Mouse (Mus musculus) E14TG2a.4 (cell line): ENCODE results near the gene Fam25c.
"Not testable (repeated sequence)": the region's sequence is repeated elsewhere in the genome, so short reads cannot be mapped to it uniquely, and the experiment has no call there.

ENCODE experiments used
- H3K27me3 ChIP-seq: 2 replicates; pipeline ENCODE4 v1.6.1; 2014; ENCODE audit warnings: low read length, control low read depth; ENCODE audit not compliant: insufficient read depth
- H3K36me3 ChIP-seq: 2 replicates; pipeline ENCODE4 v1.6.1; 2014; ENCODE audit warnings: low read length, control low read depth; ENCODE audit not compliant: insufficient read depth
- H3K4me1 ChIP-seq: replicated peaks from 2 replicates; pipeline ENCODE4 v1.6.1; 2014; ENCODE audit warnings: low read depth, low read length, control low read depth
- H3K4me3 ChIP-seq: replicated peaks from 2 replicates; pipeline ENCODE4 v1.5.1; 2014; ENCODE audit warnings: mild to moderate bottlenecking, low read length
- H3K9me3 ChIP-seq: 2 replicates; pipeline ENCODE4 v1.6.1; 2014; ENCODE audit warnings: low read length, control low read depth
- CTCF ChIP-seq: conservative IDR thresholded peaks from 2 replicates; pipeline ENCODE4 v1.5.1; 2014; ENCODE audit warnings: low read length
- NANOG ChIP-seq: IDR thresholded peaks from 2 replicates; pipeline ENCODE4 v1.6.1; 2014; ENCODE audit warnings: borderline replicate concordance, low read length, mixed read lengths
- POU5F1 ChIP-seq: IDR thresholded peaks from 2 replicates; pipeline ENCODE4 v1.6.1; 2014; ENCODE audit warnings: low read length, borderline replicate concordance

Fam25c gene

DNA sequence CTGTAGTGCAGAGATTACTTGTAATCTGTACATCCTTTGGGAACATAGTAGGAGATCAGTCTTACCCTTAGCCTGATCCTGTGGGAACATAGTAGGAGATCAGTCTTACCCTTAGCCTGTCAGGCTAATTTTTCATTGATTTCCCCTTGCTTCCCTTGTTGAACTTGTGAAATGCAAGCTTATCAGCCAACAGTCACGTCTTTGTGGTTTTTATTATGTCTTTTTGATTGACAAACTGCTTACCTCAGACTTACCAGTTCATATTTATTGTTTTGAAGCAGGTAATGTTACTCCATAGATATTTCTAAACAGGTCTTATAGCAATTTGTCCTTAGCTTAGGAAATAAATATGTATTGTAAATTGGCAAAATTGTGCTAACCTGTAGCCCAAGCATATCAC is 27.6 kb downstream of the Fam25c start:
- H3K9me3 ChIP-seq, result no peaks in the 10 kb centered on the region
- peaks cover 18% of the 10 kb centered on the region for H3K4me1 ChIP-seq
- no peaks in the 10 kb centered on the region for H3K27me3 ChIP-seq
- TF ChIP-seq POU5F1, result no peak
- TF ChIP-seq NANOG, result no peak
- H3K36me3 ChIP-seq, result peaks cover 94% of the 10 kb centered on the region
- H3K4me3 ChIP-seq, result no peak overlapping the region

GRCm38 (mm10) chr14:34326606-34327005 is 28.6 kb downstream of the Fam25c start:
- no peak overlapping the region for H3K4me3 ChIP-seq
- TF ChIP-seq CTCF (no peak), POU5F1 (no peak), NANOG (no peak)
- peaks cover 20% of the 10 kb centered on the region for H3K4me1 ChIP-seq
- no peaks in the 10 kb centered on the region for H3K9me3 ChIP-seq
- no peaks in the 10 kb centered on the region for H3K27me3 ChIP-seq
- peaks cover 86% of the 10 kb centered on the region for H3K36me3 ChIP-seq

DNA sequence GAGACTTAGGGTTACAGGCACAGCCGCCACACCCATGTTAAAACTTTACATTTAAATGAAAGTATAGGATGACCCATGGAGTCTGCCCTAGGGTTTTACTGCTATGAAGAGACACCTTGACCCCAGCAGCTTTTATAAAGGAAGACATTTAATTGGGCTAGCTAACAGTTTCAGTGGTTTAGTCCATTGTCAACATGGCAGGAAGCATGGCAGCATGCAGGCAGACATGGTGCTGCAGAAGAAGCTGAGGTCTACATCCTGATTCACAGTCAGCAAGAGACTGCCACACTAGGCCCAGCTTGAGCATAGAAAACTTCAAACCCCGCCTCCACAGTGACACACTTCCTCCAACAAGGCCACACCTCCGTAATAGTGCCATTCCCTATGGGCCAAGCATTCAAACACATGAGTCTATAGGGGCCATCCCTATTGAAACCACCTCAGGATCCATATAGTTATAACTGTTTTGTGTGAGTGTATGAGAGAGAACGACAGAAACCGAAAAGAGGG is 31.6 kb downstream of the Fam25c start:
- peak overlapping the region; percentile 26; the same call in 1 of the 2 replicates for H3K4me3 ChIP-seq
- TF ChIP-seq CTCF (no peak), POU5F1 (no peak), NANOG (no peak)

GRCm38 (mm10) chr14:34318113-34318512 is 37.1 kb downstream of the Fam25c start:
- H3K9me3 ChIP-seq, result no peaks in the 10 kb centered on the region
- H3K4me3 ChIP-seq, result no peak overlapping the region
- no peaks in the 10 kb centered on the region for H3K27me3 ChIP-seq
- TF ChIP-seq POU5F1, result no peak
- H3K4me1 ChIP-seq, result peaks cover 64% of the 10 kb centered on the region
- peaks cover 72% of the 10 kb centered on the region for H3K36me3 ChIP-seq

More for the DNA sequence above, 31.6 kb downstream of the Fam25c start:
- H3K36me3 ChIP-seq, result peaks cover 86% of the 10 kb centered on the region
- H3K27me3 ChIP-seq, result no peaks in the 10 kb centered on the region
- peaks cover 29% of the 10 kb centered on the region for H3K4me1 ChIP-seq
- no peaks in the 10 kb centered on the region for H3K9me3 ChIP-seq

DNA sequence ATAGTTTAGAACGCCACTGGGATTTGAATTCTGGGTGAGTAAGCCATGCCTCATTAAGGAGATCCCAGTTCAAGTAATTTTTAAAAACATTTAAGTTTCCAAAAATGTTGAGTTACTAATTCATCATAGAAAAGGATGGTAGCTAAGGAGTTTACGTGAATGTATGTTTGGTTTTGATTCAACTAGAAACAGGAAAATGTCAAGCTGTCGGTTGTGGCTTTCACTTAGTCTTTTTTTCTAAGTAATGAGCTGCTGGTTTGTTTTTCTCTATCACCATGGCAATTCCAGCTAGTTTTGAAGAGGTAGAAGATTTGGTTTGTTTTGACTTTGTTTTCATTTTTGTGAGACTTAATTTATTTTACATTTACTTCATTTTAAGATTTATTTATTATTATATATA is 37.8 kb downstream of the Fam25c start:
- H3K36me3 ChIP-seq, result peaks cover 72% of the 10 kb centered on the region
- TF ChIP-seq NANOG (no peak), CTCF (no peak), POU5F1 (no peak)
- H3K4me3 ChIP-seq, result peak overlapping the region; percentile 3; the same call in 1 of the 2 replicates
- peaks cover 64% of the 10 kb centered on the region for H3K4me1 ChIP-seq
- no peaks in the 10 kb centered on the region for H3K27me3 ChIP-seq
- no peaks in the 10 kb centered on the region for H3K9me3 ChIP-seq

DNA sequence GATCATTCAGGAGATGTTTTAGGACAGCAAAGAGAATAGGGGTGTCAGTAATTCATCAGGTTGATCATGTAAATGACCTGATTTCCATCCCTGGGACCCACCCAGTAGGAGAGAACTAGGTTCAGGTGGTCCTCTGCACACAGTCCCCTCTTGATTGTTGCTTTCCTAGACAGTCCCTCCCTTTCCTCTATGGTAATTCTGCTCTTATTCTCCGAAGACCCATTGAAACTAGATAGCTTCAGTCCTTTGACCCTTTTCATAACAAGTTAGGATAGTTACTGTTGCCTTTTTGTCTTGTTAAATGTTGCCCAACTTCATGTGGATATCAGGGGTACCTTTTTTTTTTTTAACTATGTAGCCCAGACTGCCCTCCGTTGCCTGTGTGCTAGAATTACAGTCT is 38.9 kb downstream of the Fam25c start:
- H3K9me3 ChIP-seq, result no peaks in the 10 kb centered on the region
- peaks cover 68% of the 10 kb centered on the region for H3K4me1 ChIP-seq
- peak overlapping the region; percentile 27; the same call in 1 of the 2 replicates for H3K4me3 ChIP-seq
- H3K27me3 ChIP-seq, result no peaks in the 10 kb centered on the region
- TF ChIP-seq POU5F1, result no peak
- no peak for TF ChIP-seq CTCF
- TF ChIP-seq NANOG, result peak; percentile 71; the same call in 1 of the 2 replicates
- peaks cover 67% of the 10 kb centered on the region for H3K36me3 ChIP-seq

- Histone ChIP-seq H3K27me3 (no peaks in the 10 kb centered on the region), H3K9me3 (no peaks in the 10 kb centered on the region), H3K4me1 (peaks cover 63% of the 10 kb centered on the region), H3K36me3 (peaks cover 52% of the 10 kb centered on the region), H3K4me3 (peak overlapping the region; percentile 98)
- no peak for TF ChIP-seq POU5F1
- no peak for TF ChIP-seq NANOG
- no peak for TF ChIP-seq CTCF
Measured at GRCm38 (mm10) chr14:34314796-34315195, 40.4 kb downstream of the Fam25c start.

DNA sequence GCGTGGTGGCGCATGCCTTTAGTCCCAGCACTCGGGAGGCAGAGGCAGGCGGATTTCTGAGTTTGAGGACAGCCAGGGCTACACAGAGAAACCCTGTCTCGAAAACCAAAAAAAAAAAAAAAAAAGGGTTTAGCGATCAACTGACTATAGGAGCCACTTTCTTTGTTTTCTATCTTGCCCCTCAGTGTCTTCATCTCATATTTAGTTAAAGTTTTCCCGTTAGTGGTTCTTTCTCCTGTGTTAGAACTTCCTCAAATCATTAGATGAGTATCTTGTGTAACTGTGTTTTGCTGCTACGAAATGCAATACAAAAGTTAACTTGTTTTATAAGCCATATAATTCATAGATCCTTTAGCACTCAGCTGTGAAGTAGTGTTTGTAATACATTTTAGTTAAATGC is 40.9 kb downstream of the Fam25c start:
- peaks cover 48% of the 10 kb centered on the region for H3K36me3 ChIP-seq
- H3K27me3 ChIP-seq, H3K9me3 ChIP-seq: not testable (repeated sequence)
- H3K4me1 ChIP-seq, result peaks cover 65% of the 10 kb centered on the region
- peak overlapping the region; percentile 98 for H3K4me3 ChIP-seq

- TF ChIP-seq CTCF, result no peak
- Histone ChIP-seq H3K4me3 (peak overlapping the region; percentile 98), H3K9me3 (no peaks in the 10 kb centered on the region), H3K4me1 (peaks cover 68% of the 10 kb centered on the region), H3K36me3 (peaks cover 41% of the 10 kb centered on the region), H3K27me3 (no peaks in the 10 kb centered on the region)
Measured at GRCm38 (mm10) chr14:34313612-34314011, 41.6 kb downstream of the Fam25c start.
